Mouse (Mus musculus): Measurements from ENCODE around the gene Cxcr2. TPM values are rescaled to one million over a fixed set of nuclear protein-coding genes. Genes with fewer than 3 reads are reported as not detected.

Cxcr2 gene
- polyA plus RNA-seq, 2 experiments = 0.51 to 0.59 TPM

- H3K36me3 ChIP-seq (replicated peaks; ENCODE audit: control insufficient read depth, insufficient read depth, low read depth) = no peaks in the 10 kb centered on the region
- no peaks in the 10 kb centered on the region for H3K9me3 ChIP-seq (ENCODE audit: control insufficient read depth, low read length)
- 82% methylated on average over 8 of the region's 8 CpGs for WGBS (ENCODE audit: insufficient replicate concordance)
- no peaks in the 10 kb centered on the region for H3K4me1 ChIP-seq (replicated peaks; ENCODE audit: control insufficient read depth in 2 of 2, insufficient read depth in 2 of 2, low read length in 1 of 2)
- no peak overlapping the region for H3K27ac ChIP-seq
- no peak overlapping the region for H3K4me2 ChIP-seq (ENCODE audit: low read depth)
- ATAC-seq (ENCODE audit: insufficient read depth) (no peak), DNase-seq (ENCODE audit: low read depth in 3 of 3, low spot score in 3 of 3) (no peak)
- H3K4me3 ChIP-seq (ENCODE audit: insufficient read depth in 1 of 2, low read depth in 2 of 2, low read length in 2 of 2) = no peak overlapping the region
- H3K27me3 ChIP-seq (ENCODE audit: control insufficient read depth, insufficient read depth, low read length) = no peaks in the 10 kb centered on the region
- no peak for TF ChIP-seq EP300 (IDR thresholded peaks at IDR 0.05; ENCODE audit: low read depth)
- no peak overlapping the region for H3K9ac ChIP-seq (replicated peaks)
Measured at GRCm38 (mm10) chr1:74208941-74209340, 55.2 kb downstream of the Cxcr2 start.

MicroRNA genes within 50 kb of the gene (microRNA counts, 519-probe panel; counts per million panel counts)
- 69.9 counts per million for microRNA mmu-miR-1928

Small RNA genes within 50 kb of the gene (microRNA-seq; reads per million reads assigned to microRNA genes)
- not detected for gene Mir1928

Other genes starting within 250 kb of the Cxcr2 start
- gene Tns1, start 29.5 kb upstream of the Cxcr2 start, polyA plus RNA-seq (2012; rRNA removed) = 7.2 and 8.7 TPM in 2 replicates
- 15.7 and 20.8 TPM in 2 replicates for gene Tns1, start 29.5 kb upstream of the Cxcr2 start, polyA plus RNA-seq (2014; fragmentation: Nextera tagmentation; extraction: Ambion mirVana)
- 0.02 and 0.09 TPM in 2 replicates for gene Rufy4, start 28.4 kb upstream of the Cxcr2 start, polyA plus RNA-seq (2012; rRNA removed)
- gene Rufy4, start 28.4 kb upstream of the Cxcr2 start, polyA plus RNA-seq (2014; fragmentation: Nextera tagmentation; extraction: Ambion mirVana) = 0.04 TPM in 1 of 2 replicates, not detected in the other
- not detected in 2 replicates for gene Cxcr1, start 40.6 kb downstream of the Cxcr2 start, polyA plus RNA-seq (2012; rRNA removed)
- gene Cxcr1, start 40.6 kb downstream of the Cxcr2 start, polyA plus RNA-seq (2014; fragmentation: Nextera tagmentation; extraction: Ambion mirVana) = not detected in 2 replicates
- 58.8 and 95.3 TPM in 2 replicates for gene Arpc2, start 82.1 kb downstream of the Cxcr2 start, polyA plus RNA-seq (2012; rRNA removed)
- 157 and 160 TPM in 2 replicates for gene Arpc2, start 82.1 kb downstream of the Cxcr2 start, polyA plus RNA-seq (2014; fragmentation: Nextera tagmentation; extraction: Ambion mirVana)
- gene Gpbar1, start 124.6 kb downstream of the Cxcr2 start, polyA plus RNA-seq (2012; rRNA removed) = 0.57 and 1.0 TPM in 2 replicates
- 0.56 and 1.1 TPM in 2 replicates for gene Gpbar1, start 124.6 kb downstream of the Cxcr2 start, polyA plus RNA-seq (2014; fragmentation: Nextera tagmentation; extraction: Ambion mirVana)
- gene Aamp, start 130.7 kb downstream of the Cxcr2 start, polyA plus RNA-seq (2012; rRNA removed) = 47.3 and 55.8 TPM in 2 replicates
- 84.4 and 89.0 TPM in 2 replicates for gene Aamp, start 130.7 kb downstream of the Cxcr2 start, polyA plus RNA-seq (2014; fragmentation: Nextera tagmentation; extraction: Ambion mirVana)
- gene Pnkd, start 130.9 kb downstream of the Cxcr2 start, polyA plus RNA-seq (2012; rRNA removed) = 16.8 and 17.8 TPM in 2 replicates
- gene Pnkd, start 130.9 kb downstream of the Cxcr2 start, polyA plus RNA-seq (2014; fragmentation: Nextera tagmentation; extraction: Ambion mirVana) = 42.1 and 42.6 TPM in 2 replicates
- 6.7 and 10.5 TPM in 2 replicates for gene Tmbim1, start 151.6 kb downstream of the Cxcr2 start, polyA plus RNA-seq (2012; rRNA removed)
- gene Tmbim1, start 151.6 kb downstream of the Cxcr2 start, polyA plus RNA-seq (2014; fragmentation: Nextera tagmentation; extraction: Ambion mirVana) = 10.1 and 11.7 TPM in 2 replicates
- gene Catip, start 208.1 kb downstream of the Cxcr2 start, polyA plus RNA-seq (2012; rRNA removed) = 0.05 and 0.10 TPM in 2 replicates
- not detected in 2 replicates for gene Catip, start 208.1 kb downstream of the Cxcr2 start, polyA plus RNA-seq (2014; fragmentation: Nextera tagmentation; extraction: Ambion mirVana)
- gene Slc11a1, start 221.2 kb downstream of the Cxcr2 start, polyA plus RNA-seq (2012; rRNA removed) = 9.2 and 13.7 TPM in 2 replicates
- gene Slc11a1, start 221.2 kb downstream of the Cxcr2 start, polyA plus RNA-seq (2014; fragmentation: Nextera tagmentation; extraction: Ambion mirVana) = 8.3 and 8.7 TPM in 2 replicates
- gene Ctdsp1, start 237.5 kb downstream of the Cxcr2 start, polyA plus RNA-seq (2012; rRNA removed) = 36.0 and 39.6 TPM in 2 replicates
- 37.6 and 40.3 TPM in 2 replicates for gene Ctdsp1, start 237.5 kb downstream of the Cxcr2 start, polyA plus RNA-seq (2014; fragmentation: Nextera tagmentation; extraction: Ambion mirVana)